Mouse (Mus musculus): ENCODE data around the gene Zmiz2. TPM values are rescaled to one million over a fixed set of nuclear protein-coding genes. Genes with fewer than 3 reads are reported as not detected.

Zmiz2 gene
- total and polyA plus RNA-seq, 2 experiments from 2014 or later, result 29.0 to 136 TPM

GRCm38 (mm10) chr11:6440171-6440570, 51.3 kb downstream of the Zmiz2 start:
- ATAC-seq (no peak), DNase-seq (ENCODE audit: low spot score) (no peak)
- no peaks in the 10 kb centered on the region for H3K27me3 ChIP-seq (ENCODE audit: insufficient read depth, low read length)
- H3K4me1 ChIP-seq (ENCODE audit: insufficient read depth, low read length), result no peaks in the 10 kb centered on the region
- H3K4me2 ChIP-seq (ENCODE audit: low read depth, low read length), result no peak overlapping the region
- TF ChIP-seq CTCF (IDR thresholded peaks at IDR 0.05; ENCODE audit: low read depth), result no peak
- H3K27ac ChIP-seq, result no peak overlapping the region
- peaks cover 12% of the 10 kb centered on the region; the same call in 1 of the 2 replicates for H3K36me3 ChIP-seq (ENCODE audit: insufficient read depth, low read length)
- H3K4me3 ChIP-seq (ENCODE audit: low read length), result no peak overlapping the region
- H3K9ac ChIP-seq (replicated peaks; ENCODE audit: low read length), result no peak overlapping the region
- 94% methylated on average over 4 of the region's 4 CpGs for WGBS
- no peaks in the 10 kb centered on the region for H3K9me3 ChIP-seq (ENCODE audit: low read length)

DNA sequence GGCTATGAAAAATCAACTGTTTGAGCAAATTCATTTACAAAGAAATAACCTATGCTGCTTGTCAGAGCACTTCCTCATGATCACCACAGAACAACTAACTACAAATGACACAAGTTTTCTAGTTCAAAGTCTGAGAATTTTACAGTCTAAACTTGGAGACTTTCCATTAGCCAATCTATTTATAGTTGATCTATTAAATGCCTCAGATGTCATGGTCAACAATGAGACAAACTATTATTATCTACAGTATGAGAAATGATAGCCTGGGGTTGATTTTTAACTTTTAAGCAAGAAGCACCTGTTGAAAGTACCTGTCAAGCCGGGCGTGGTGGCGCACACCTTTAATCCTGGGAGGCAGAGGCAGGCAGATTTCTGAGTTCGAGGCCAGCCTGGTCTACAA, 53.7 kb downstream of the Zmiz2 start:
- Histone ChIP-seq H3K4me2 (ENCODE audit: low read depth, low read length) (no peak overlapping the region), H3K9ac (replicated peaks; ENCODE audit: low read length) (no peak overlapping the region), H3K4me3 (ENCODE audit: low read length) (no peak overlapping the region), H3K9me3 (ENCODE audit: low read length) (no peaks in the 10 kb centered on the region), H3K27ac (no peak overlapping the region), H3K36me3 (ENCODE audit: insufficient read depth, low read length) (peaks cover 7% of the 10 kb centered on the region; the same call in 1 of the 2 replicates), H3K4me1 (ENCODE audit: insufficient read depth, low read length) (no peaks in the 10 kb centered on the region), H3K27me3 (ENCODE audit: insufficient read depth, low read length) (no peaks in the 10 kb centered on the region)
- ATAC-seq (no peak), DNase-seq (ENCODE audit: low spot score) (no peak)
- WGBS, result 96% methylated on average over 4 of the region's 4 CpGs
- no peak for TF ChIP-seq CTCF (IDR thresholded peaks at IDR 0.05; ENCODE audit: low read depth)

DNA sequence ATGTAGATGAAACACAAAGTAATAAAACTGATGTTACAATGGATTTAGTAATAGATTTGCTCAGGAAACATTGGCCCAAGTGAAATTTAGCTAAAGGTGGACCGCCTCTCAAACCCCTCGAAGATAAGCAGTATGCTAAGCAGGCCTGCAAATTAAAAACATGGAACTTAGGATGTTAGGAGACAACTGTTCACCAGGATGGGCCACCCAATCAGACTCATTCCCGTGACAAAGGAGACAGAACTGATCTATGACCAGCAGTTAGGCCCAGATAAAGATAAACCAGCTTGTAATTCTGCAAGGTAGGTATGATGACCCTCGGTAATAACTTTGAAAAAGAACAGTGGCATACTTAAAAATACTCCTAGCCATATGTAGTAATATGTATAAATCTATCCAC, 54.2 kb downstream of the Zmiz2 start:
- no peak for TF ChIP-seq CTCF (IDR thresholded peaks at IDR 0.05; ENCODE audit: low read depth)
- Histone ChIP-seq H3K27ac (peak overlapping the region; percentile 92), H3K9ac (replicated peaks; ENCODE audit: low read length) (peak overlapping the region; percentile 80; the same call in 1 of the 2 replicates), H3K4me3 (ENCODE audit: low read length) (peak overlapping the region; percentile 88), H3K27me3 (ENCODE audit: insufficient read depth, low read length) (no peaks in the 10 kb centered on the region), H3K4me2 (ENCODE audit: low read depth, low read length) (peak overlapping the region; percentile 73), H3K36me3 (ENCODE audit: insufficient read depth, low read length) (peaks cover 7% of the 10 kb centered on the region; the same call in 1 of the 2 replicates), H3K9me3 (ENCODE audit: low read length) (no peaks in the 10 kb centered on the region), H3K4me1 (ENCODE audit: insufficient read depth, low read length) (no peaks in the 10 kb centered on the region)
- DNase-seq (ENCODE audit: low spot score) (no peak), ATAC-seq (no peak)
- WGBS, result 46% methylated on average over 4 of the region's 4 CpGs

GRCm38 (mm10) chr11:6443727-6444076, 54.8 kb downstream of the Zmiz2 start:
- Histone ChIP-seq H3K27me3 (ENCODE audit: insufficient read depth, low read length) (no peaks in the 10 kb centered on the region), H3K27ac (peak overlapping the region; percentile 92), H3K4me1 (ENCODE audit: insufficient read depth, low read length) (no peaks in the 10 kb centered on the region), H3K9me3 (ENCODE audit: low read length) (no peaks in the 10 kb centered on the region), H3K36me3 (ENCODE audit: insufficient read depth, low read length) (peaks cover 5% of the 10 kb centered on the region; the same call in 1 of the 2 replicates), H3K9ac (replicated peaks; ENCODE audit: low read length) (peak overlapping the region; percentile 80), H3K4me2 (ENCODE audit: low read depth, low read length) (peak overlapping the region; percentile 73), H3K4me3 (ENCODE audit: low read length) (peak overlapping the region; percentile 88)
- under 1% methylated on average over 10 of the region's 10 CpGs for WGBS
- ATAC-seq (no peak), DNase-seq (ENCODE audit: low spot score) (no peak)
- TF ChIP-seq CTCF (IDR thresholded peaks at IDR 0.05; ENCODE audit: low read depth), result no peak

DNA sequence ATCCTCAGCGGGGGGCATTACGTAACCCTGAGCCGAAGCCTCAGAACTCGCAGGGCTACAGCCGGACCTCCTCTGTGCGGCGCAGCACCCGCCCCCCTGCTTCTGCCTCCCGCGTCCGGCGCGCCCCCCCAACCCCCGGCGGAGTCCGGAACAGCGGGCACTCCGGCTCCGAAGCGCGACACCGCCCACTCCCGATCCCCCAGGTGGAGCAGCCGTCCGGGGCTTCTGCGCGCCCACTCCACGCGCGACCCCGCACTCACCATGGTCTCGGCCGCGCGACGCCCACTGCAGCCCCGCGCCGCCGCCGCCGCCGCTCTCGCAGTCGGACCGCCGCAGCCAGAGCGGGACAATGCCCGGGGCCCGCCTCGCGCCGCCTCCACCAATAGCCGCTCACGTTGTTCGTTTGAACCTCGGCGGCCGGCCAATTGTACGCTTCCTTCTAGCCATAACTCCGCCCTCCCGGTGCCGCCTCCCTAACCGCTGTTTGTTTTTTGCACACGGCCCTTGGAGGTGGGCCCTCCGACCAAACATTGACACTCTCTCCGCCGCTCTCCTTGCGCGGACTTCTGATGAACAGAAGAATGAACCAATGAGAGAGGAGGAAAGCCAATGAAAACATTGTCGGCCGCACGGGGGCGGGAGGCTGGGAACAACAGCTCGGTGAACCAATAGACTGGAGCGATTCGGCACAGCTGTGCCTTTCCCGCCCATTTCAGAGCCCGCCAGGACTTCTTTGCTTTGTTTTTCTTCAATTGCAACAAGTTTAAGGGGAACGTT, 55.4 kb downstream of the Zmiz2 start, which contains the start of gene H2afv:
TSS of gene H2afv (minus strand) at position 367 of the 777 bp plus-strand sequence.
- Histone ChIP-seq H3K9ac (replicated peaks; ENCODE audit: low read length) (peak within 1 kb of the TSS; percentile 80), H3K36me3 (ENCODE audit: insufficient read depth, low read length) (no peaks in the 10 kb centered on the region; the same call in 1 of the 2 replicates), H3K4me2 (ENCODE audit: low read depth, low read length) (peak within 1 kb of the TSS; percentile 73), H3K27me3 (ENCODE audit: insufficient read depth, low read length) (no peaks in the 10 kb centered on the region), H3K9me3 (ENCODE audit: low read length) (no peaks in the 10 kb centered on the region), H3K27ac (peak within 1 kb of the TSS; percentile 92), H3K4me3 (ENCODE audit: low read length) (peak within 1 kb of the TSS; percentile 88), H3K4me1 (ENCODE audit: insufficient read depth, low read length) (no peaks in the 10 kb centered on the region)
- WGBS, result under 1% methylated on average over 70 of the region's 80 CpGs
- TF ChIP-seq CTCF (IDR thresholded peaks at IDR 0.05; ENCODE audit: low read depth), result peak; percentile 50
- DNase-seq (ENCODE audit: low spot score) (peak; percentile 100), ATAC-seq (peak; percentile 100)

GRCm38 (mm10) chr11:6445441-6445840, 56.6 kb downstream of the Zmiz2 start:
- WGBS, result 76% methylated on average over 4 of the region's 4 CpGs
- no peaks in the 10 kb centered on the region for H3K4me1 ChIP-seq (ENCODE audit: insufficient read depth, low read length)
- no peak overlapping the region for H3K4me3 ChIP-seq (ENCODE audit: low read length)
- H3K36me3 ChIP-seq (ENCODE audit: insufficient read depth, low read length), result no peaks in the 10 kb centered on the region
- no peak for TF ChIP-seq CTCF (IDR thresholded peaks at IDR 0.05; ENCODE audit: low read depth)
- DNase-seq (ENCODE audit: low spot score) (no peak), ATAC-seq (no peak)
- H3K9ac ChIP-seq (replicated peaks; ENCODE audit: low read length), result no peak overlapping the region
- no peaks in the 10 kb centered on the region for H3K27me3 ChIP-seq (ENCODE audit: insufficient read depth, low read length)
- no peak overlapping the region for H3K4me2 ChIP-seq (ENCODE audit: low read depth, low read length)
- H3K9me3 ChIP-seq (ENCODE audit: low read length), result no peaks in the 10 kb centered on the region
- H3K27ac ChIP-seq, result no peak overlapping the region

GRCm38 (mm10) chr11:6445951-6446350, 57.1 kb downstream of the Zmiz2 start:
- ATAC-seq, result no peak

More at GRCm38 (mm10) chr11:6445951-6446350, 57.1 kb downstream of the Zmiz2 start:
- no peak for TF ChIP-seq CTCF (IDR thresholded peaks at IDR 0.05; ENCODE audit: low read depth)
- H3K4me2 ChIP-seq (ENCODE audit: low read depth, low read length), result no peak overlapping the region
- no peaks in the 10 kb centered on the region for H3K4me1 ChIP-seq (ENCODE audit: insufficient read depth, low read length)
- no peaks in the 10 kb centered on the region for H3K27me3 ChIP-seq (ENCODE audit: insufficient read depth, low read length)
- H3K9ac ChIP-seq (replicated peaks; ENCODE audit: low read length), result no peak overlapping the region
- H3K9me3 ChIP-seq (ENCODE audit: low read length), result no peaks in the 10 kb centered on the region
- 94% methylated on average over 7 of the region's 7 CpGs for WGBS
- H3K4me3 ChIP-seq (ENCODE audit: low read length), result no peak overlapping the region
- no peak overlapping the region for H3K27ac ChIP-seq
- no peaks in the 10 kb centered on the region for H3K36me3 ChIP-seq (ENCODE audit: insufficient read depth, low read length)
- DNase-seq (ENCODE audit: low spot score), result no peak
